Mouse (Mus musculus) hindbrain, embryonic 11.5 days (tissue): Measurements from ENCODE around the gene Ldb2. TPM values are rescaled to one million over a fixed set of nuclear protein-coding genes. Genes with fewer than 3 reads are reported as not detected.

Experiments used
- ATAC-seq: fragments of 200-750 bp; cut with Nextera tagmentation; 2 replicates; pipeline ENCODE4 v1.8.0; 2017; ENCODE audit warnings: mild to moderate bottlenecking, moderate TSS enrichment, moderate library complexity; ENCODE audit not compliant: low FRiP score
- DNase-seq: peaks from one replicate; pipeline ENCODE4 v3.0.0-alpha.2; 2015; ENCODE audit warnings: low spot score
- H3K27ac ChIP-seq: fragments of 300-500 bp; sonication (generic); 2 replicates; pipeline ENCODE4 v1.5.1; 2014; ENCODE audit warnings: mild to moderate bottlenecking, low read depth, low read length
- H3K27me3 ChIP-seq: fragments of 300-500 bp; sonication (generic); 2 replicates; pipeline ENCODE4 v1.6.1; 2014; ENCODE audit warnings: mild to moderate bottlenecking, low read length, moderate library complexity, mixed read lengths; ENCODE audit not compliant: control insufficient read depth, insufficient read depth
- H3K36me3 ChIP-seq: fragments of 300-500 bp; sonication (generic); 2 replicates; pipeline ENCODE4 v1.6.1; 2014; ENCODE audit warnings: mild to moderate bottlenecking, low read length, moderate library complexity, mixed read lengths; ENCODE audit not compliant: control insufficient read depth, insufficient read depth
- H3K4me1 ChIP-seq: fragments of 300-500 bp; sonication (generic); replicated peaks from 2 replicates; pipeline ENCODE4 v1.6.1; 2014; ENCODE audit warnings: low read length, mixed read lengths; ENCODE audit not compliant: control insufficient read depth, insufficient read depth
- H3K4me2 ChIP-seq: fragments of 300-500 bp; sonication (generic); replicated peaks from 2 replicates; pipeline ENCODE4 v1.6.1; 2014; ENCODE audit warnings: mild to moderate bottlenecking, low read depth, low read length
- H3K4me3 ChIP-seq: fragments of 300-500 bp; sonication (generic); 2 replicates; pipeline ENCODE4 v1.5.1; 2014; ENCODE audit warnings: low read depth, low read length
- H3K9ac ChIP-seq: fragments of 300-500 bp; sonication (generic); 2 replicates; pipeline ENCODE4 v1.6.1; 2014; ENCODE audit warnings: low read depth, low read length
- H3K9me3 ChIP-seq: fragments of 300-500 bp; sonication (generic); 2 replicates; pipeline ENCODE4 v1.6.1; 2016; ENCODE audit warnings: low read length; ENCODE audit not compliant: control insufficient read depth
- WGBS: fragments of 180-500 bp; shearing (Covaris S2); extraction: QIAGEN DNeasy Blood & Tissue Kit; methylation state at CpG from one replicate; pipeline ENCODE4 v1.1.7; 2014; 5-methylcytosine and 5-hydroxymethylcytosine counted together
- polyA plus RNA-seq: library from polyadenylated mRNA; unstranded; fragments of >200 nt; fragmentation: Nextera tagmentation; extraction: Ambion mirVana; gene quantifications from 2 replicates; pipeline ENCODE4 v1.2.1, GENCODE M21; 2014

Ldb2 gene
- polyA plus RNA-seq, 1 experiment from 2014 or later, result 33.6 TPM

- Histone ChIP-seq H3K4me2 (no peak overlapping the region), H3K27me3 (no peaks in the 10 kb centered on the region), H3K9ac (no peak overlapping the region), H3K4me1 (no peaks in the 10 kb centered on the region), H3K9me3 (no peaks in the 10 kb centered on the region), H3K27ac (no peak overlapping the region), H3K36me3 (no peaks in the 10 kb centered on the region), H3K4me3 (no peak overlapping the region)
- DNase-seq (no peak), ATAC-seq (no peak)
- WGBS, result 95% methylated on average over 7 of the region's 7 CpGs
These were observed 183.8 kb downstream of the Ldb2 start for GRCm38 (mm10) chr5:44615677-44616076.

- ATAC-seq (no peak), DNase-seq (no peak)
- Histone ChIP-seq H3K27ac (no peak overlapping the region), H3K4me1 (no peaks in the 10 kb centered on the region), H3K9me3 (no peaks in the 10 kb centered on the region), H3K4me2 (no peak overlapping the region), H3K36me3 (no peaks in the 10 kb centered on the region), H3K4me3 (no peak overlapping the region), H3K9ac (no peak overlapping the region), H3K27me3 (no peaks in the 10 kb centered on the region)
- WGBS, result 89% methylated on average over 2 of the region's 2 CpGs
These were observed 190.6 kb downstream of the Ldb2 start for GRCm38 (mm10) chr5:44608901-44609300.

GRCm38 (mm10) chr5:44601340-44601739 lies 198.1 kb downstream of the Ldb2 start:
- Histone ChIP-seq H3K27ac (no peak overlapping the region), H3K27me3 (no peaks in the 10 kb centered on the region), H3K9ac (no peak overlapping the region), H3K36me3 (no peaks in the 10 kb centered on the region), H3K4me2 (no peak overlapping the region), H3K4me3 (no peak overlapping the region), H3K4me1 (no peaks in the 10 kb centered on the region), H3K9me3 (no peaks in the 10 kb centered on the region)
- ATAC-seq (no peak), DNase-seq (no peak)
- WGBS, result 97% methylated on average over 1 of the region's 1 CpGs

- 82% methylated on average over 15 of the region's 15 CpGs for WGBS
- ATAC-seq, result no peak
- no peaks in the 10 kb centered on the region for H3K4me1 ChIP-seq
- DNase-seq, result no peak
- H3K27me3 ChIP-seq, result no peaks in the 10 kb centered on the region
- no peaks in the 10 kb centered on the region for H3K9me3 ChIP-seq
- no peaks in the 10 kb centered on the region for H3K36me3 ChIP-seq
- no peak overlapping the region for H3K4me2 ChIP-seq
- no peak overlapping the region for H3K4me3 ChIP-seq
- no peak overlapping the region for H3K27ac ChIP-seq
- no peak overlapping the region for H3K9ac ChIP-seq
These were observed 205.8 kb downstream of the Ldb2 start for GRCm38 (mm10) chr5:44593522-44594218.

GRCm38 (mm10) chr5:44590750-44591149 lies 208.7 kb downstream of the Ldb2 start:
- no peak overlapping the region for H3K9ac ChIP-seq
- ATAC-seq (no peak), DNase-seq (no peak)
- H3K27ac ChIP-seq, result no peak overlapping the region
- no peaks in the 10 kb centered on the region for H3K9me3 ChIP-seq
- H3K4me1 ChIP-seq, result no peaks in the 10 kb centered on the region
- no peaks in the 10 kb centered on the region for H3K36me3 ChIP-seq
- H3K4me2 ChIP-seq, result no peak overlapping the region
- no peak overlapping the region for H3K4me3 ChIP-seq
- no peaks in the 10 kb centered on the region for H3K27me3 ChIP-seq
- WGBS, result 89% methylated on average over 3 of the region's 3 CpGs

GRCm38 (mm10) chr5:44589318-44589717 lies 210.2 kb downstream of the Ldb2 start:
- H3K36me3 ChIP-seq, result no peaks in the 10 kb centered on the region
- no peaks in the 10 kb centered on the region for H3K4me1 ChIP-seq
- no peak overlapping the region for H3K4me3 ChIP-seq
- no peaks in the 10 kb centered on the region for H3K9me3 ChIP-seq
- DNase-seq, result no peak
- no peak for ATAC-seq
- WGBS, result 35% methylated on average over 1 of the region's 1 CpGs
- H3K4me2 ChIP-seq, result no peak overlapping the region
- no peaks in the 10 kb centered on the region for H3K27me3 ChIP-seq
- no peak overlapping the region for H3K27ac ChIP-seq
- H3K9ac ChIP-seq, result no peak overlapping the region

- H3K36me3 ChIP-seq, result no peaks in the 10 kb centered on the region
- no peak overlapping the region for H3K4me2 ChIP-seq
- no peaks in the 10 kb centered on the region for H3K4me1 ChIP-seq
- DNase-seq (no peak), ATAC-seq (no peak)
- H3K27ac ChIP-seq, result no peak overlapping the region
- no peak overlapping the region for H3K4me3 ChIP-seq
- no peaks in the 10 kb centered on the region for H3K9me3 ChIP-seq
- no peak overlapping the region for H3K9ac ChIP-seq
- 57% methylated on average over 5 of the region's 5 CpGs for WGBS
- no peaks in the 10 kb centered on the region for H3K27me3 ChIP-seq
These were observed 212.9 kb downstream of the Ldb2 start for GRCm38 (mm10) chr5:44586571-44586970.

- no peaks in the 10 kb centered on the region for H3K4me1 ChIP-seq
- no peak overlapping the region for H3K9ac ChIP-seq
- DNase-seq (no peak), ATAC-seq (no peak)
- H3K27me3 ChIP-seq, result no peaks in the 10 kb centered on the region
- 78% methylated on average over 10 of the region's 10 CpGs for WGBS
- H3K4me3 ChIP-seq, result no peak overlapping the region
- H3K4me2 ChIP-seq, result no peak overlapping the region
- H3K9me3 ChIP-seq, result no peaks in the 10 kb centered on the region
- H3K36me3 ChIP-seq, result no peaks in the 10 kb centered on the region
- H3K27ac ChIP-seq, result no peak overlapping the region
These were observed 219.5 kb downstream of the Ldb2 start for GRCm38 (mm10) chr5:44579899-44580459.

GRCm38 (mm10) chr5:44576682-44577349 lies 222.7 kb downstream of the Ldb2 start:
- no peak overlapping the region for H3K4me3 ChIP-seq
- no peaks in the 10 kb centered on the region for H3K36me3 ChIP-seq
- H3K9ac ChIP-seq, result no peak overlapping the region
- H3K27me3 ChIP-seq, result no peaks in the 10 kb centered on the region
- H3K4me2 ChIP-seq, result no peak overlapping the region
- DNase-seq (no peak), ATAC-seq (no peak)
- 87% methylated on average over 2 of the region's 2 CpGs for WGBS
- H3K9me3 ChIP-seq, result no peaks in the 10 kb centered on the region
- no peaks in the 10 kb centered on the region for H3K4me1 ChIP-seq
- no peak overlapping the region for H3K27ac ChIP-seq
